8 mouse cellular contexts compared by ENCODE assay signal in genomic region chr1:182517677-182518011, GRCm38 (mm10). TPM values are rescaled to one million over a fixed set of nuclear protein-coding genes. Genes with fewer than 3 reads are reported as not detected.
DNase-seq lines count a peak whose midpoint lies in the region; ATAC-seq and TF ChIP-seq lines count a peak whose summit lies in the region.

No protein-coding gene starts in this region.

- CTCF ChIA-PET in Patski (lab: Charles Lee), result interaction anchor here (0.7 to 2.0 kb wide), 2 partner anchors 26 to 34 kb away, joined by 3 to 6 read pairs; no protein-coding TSS in a partner anchor

- peak overlapping the region; percentile 91 for H3K4me3 ChIP-seq in kidney, adult 2 months (ENCODE audit: insufficient read depth, low read depth, low read length)
- peak overlapping the region; percentile 58 for H3K4me3 ChIP-seq in hindbrain, embryonic 13.5 days
- peak overlapping the region; percentile 76 for H3K4me3 ChIP-seq in midbrain, embryonic 13.5 days (replicated peaks)

- H3K9me3 ChIP-seq in hindbrain, embryonic 13.5 days, result no peaks in the 10 kb centered on the region
- no peaks in the 10 kb centered on the region for H3K9me3 ChIP-seq in midbrain, embryonic 13.5 days

- WGBS in kidney, adult 2 months, result 3% methylated on average over 10 of the region's 10 CpGs
- WGBS in hindbrain, embryonic 13.5 days, result under 1% methylated on average over 10 of the region's 10 CpGs
- under 1% methylated on average over 10 of the region's 10 CpGs for WGBS in midbrain, embryonic 13.5 days

- DNase-seq in kidney, adult 2 months, result no peak
- DNase-seq in kidney, adult 11 months, result no peak
- no peak for DNase-seq in Patski (ENCODE audit: low read depth, low spot score)
- DNase-seq in embryo, embryonic 9.5 days (ENCODE audit: extremely low spot score), result no peak
- no peak for DNase-seq in frontal cortex, adult 2 months (ENCODE audit: extremely low spot score in 1 of 2, low spot score in 1 of 2)
- no peak for DNase-seq in frontal cortex, postnatal 14 days (ENCODE audit: low spot score in 2 of 2)

- H3K4me2 ChIP-seq in hindbrain, embryonic 13.5 days, result peak overlapping the region; percentile 76
- H3K4me2 ChIP-seq in midbrain, embryonic 13.5 days (replicated peaks), result peak overlapping the region; percentile 88

- TF ChIP-seq CTCF in kidney, adult 2 months (conservative IDR thresholded peaks at IDR 0.05; ENCODE audit: insufficient read depth, insufficient read length, low read depth, low read length), result no peak
- TF ChIP-seq CTCF in Patski (IDR thresholded peaks at IDR 0.05), result no peak

- peak overlapping the region; percentile 56; the same call in 1 of the 2 replicates for H3K27ac ChIP-seq in kidney, adult 2 months (ENCODE audit: insufficient read depth, low read depth, low read length)
- peak overlapping the region; percentile 88 for H3K27ac ChIP-seq in hindbrain, embryonic 13.5 days
- peak overlapping the region; percentile 86 for H3K27ac ChIP-seq in midbrain, embryonic 13.5 days

- no peaks in the 10 kb centered on the region for H3K36me3 ChIP-seq in kidney, adult 2 months (ENCODE audit: control insufficient read depth, insufficient read depth, low read length)
- peaks cover 4% of the 10 kb centered on the region; the same call in 1 of the 2 replicates for H3K36me3 ChIP-seq in hindbrain, embryonic 13.5 days
- H3K36me3 ChIP-seq in midbrain, embryonic 13.5 days, result peaks cover 7% of the 10 kb centered on the region; the same call in 1 of the 2 replicates

- POLR2A ChIA-PET in Patski (lab: Charles Lee), result interaction anchor here (1.4 to 2.7 kb wide), 2 partner anchors 11 to 28 kb away, joined by 3 to 8 read pairs; no protein-coding TSS in a partner anchor

- in situ Hi-C loops in Patski (cut with MboI; ENCODE audit: low pct_unique_long_range_greater_than_20kb), result no loop called here

- peak overlapping the region; percentile 89 for H3K9ac ChIP-seq in hindbrain, embryonic 13.5 days
- H3K9ac ChIP-seq in midbrain, embryonic 13.5 days (replicated peaks), result peak overlapping the region; percentile 92

- TF ChIP-seq POLR2A in kidney, adult 2 months (IDR thresholded peaks at IDR 0.05; ENCODE audit: low read depth, low read length), result no peak

- no peaks in the 10 kb centered on the region for H3K27me3 ChIP-seq in kidney, adult 2 months (replicated peaks; ENCODE audit: control insufficient read depth, insufficient read depth, low read length)
- H3K27me3 ChIP-seq in Patski, result no peaks in the 10 kb centered on the region
- H3K27me3 ChIP-seq in hindbrain, embryonic 13.5 days, result peaks cover 17% of the 10 kb centered on the region
- peaks cover 25% of the 10 kb centered on the region for H3K27me3 ChIP-seq in midbrain, embryonic 13.5 days

- peaks cover 6% of the 10 kb centered on the region for H3K4me1 ChIP-seq in kidney, adult 2 months (ENCODE audit: control insufficient read depth, insufficient read depth, low read length)
- H3K4me1 ChIP-seq in hindbrain, embryonic 13.5 days (replicated peaks), result peaks cover 27% of the 10 kb centered on the region
- H3K4me1 ChIP-seq in midbrain, embryonic 13.5 days (replicated peaks), result peaks cover 25% of the 10 kb centered on the region

- peak; percentile 1 for ATAC-seq in Patski
- ATAC-seq in hindbrain, embryonic 13.5 days (ENCODE audit: low FRiP score), result peak; percentile 54; the same call in 1 of the 2 replicates
- ATAC-seq in midbrain, embryonic 13.5 days, result no peak; the same call in 1 of the 2 replicates

RNA-seq across cellular contexts. Expression of gene Capn2, which starts 0.2 kb away (rescaled TPM):
- polyA plus RNA-seq in kidney, adult 2 months (2012; rRNA removed), result 31.7 and 33.0 TPM in 2 replicates
- 281 TPM for polyA plus RNA-seq in Patski (2021)
- 85.0 and 85.8 TPM in 2 replicates for polyA plus RNA-seq in hindbrain, embryonic 13.5 days (2015; fragmentation: Nextera tagmentation; extraction: Ambion mirVana)
- polyA plus RNA-seq in midbrain, embryonic 13.5 days (2015; fragmentation: Nextera tagmentation; extraction: Ambion mirVana), result 75.3 and 80.9 TPM in 2 replicates
- polyA plus RNA-seq in frontal cortex, adult 2 months (2012; rRNA removed), result 73.0 and 73.1 TPM in 2 replicates

RNA-seq across cellular contexts. Expression of gene Capn8, which starts 47.2 kb away (rescaled TPM):
- 0.03 TPM in 1 of 2 replicates, not detected in the other for polyA plus RNA-seq in kidney, adult 2 months (2012; rRNA removed)
- 0.06 TPM for polyA plus RNA-seq in Patski (2021)
- 0.10 TPM in 2 replicates for polyA plus RNA-seq in hindbrain, embryonic 13.5 days (2015; fragmentation: Nextera tagmentation; extraction: Ambion mirVana)
- 0.13 TPM in 1 of 2 replicates, not detected in the other for polyA plus RNA-seq in midbrain, embryonic 13.5 days (2015; fragmentation: Nextera tagmentation; extraction: Ambion mirVana)
- 0.06 TPM in 1 of 2 replicates, not detected in the other for polyA plus RNA-seq in frontal cortex, adult 2 months (2012; rRNA removed)
